Mouse (Mus musculus): ENCODE results near the gene Asb16. TPM values are rescaled to one million over a fixed set of nuclear protein-coding genes. Genes with fewer than 3 reads are reported as not detected.

Gene Asb16
- polyA plus RNA-seq, 1 experiment from 2014 or later = 0.13 TPM

- H3K9me3 ChIP-seq = no peaks in the 10 kb centered on the region
- H3K27me3 ChIP-seq = no peaks in the 10 kb centered on the region
- peak overlapping the region; percentile 96 for H3K4me2 ChIP-seq
- H3K27ac ChIP-seq (replicated peaks) = peak overlapping the region; percentile 99
- H3K36me3 ChIP-seq = peaks cover 23% of the 10 kb centered on the region
- 0 out of 2 replicates have a peak, but pooled peaks have one; percentile 4 for ATAC-seq (ENCODE audit: low FRiP score, low read depth)
- whole genome bisulfite sequencing = under 1% methylated on average over 53 of the region's 87 CpGs
- peaks cover 25% of the 10 kb centered on the region for H3K4me1 ChIP-seq (replicated peaks)
- peak overlapping the region; percentile 72 for H3K4me3 ChIP-seq
- H3K9ac ChIP-seq = peak overlapping the region; percentile 92
These were observed 48.9 kb downstream of the Asb16 start for GRCm38 (mm10) chr11:102317298-102317900.

- peaks cover 16% of the 10 kb centered on the region for H3K36me3 ChIP-seq
- peaks cover 25% of the 10 kb centered on the region for H3K4me1 ChIP-seq (replicated peaks)
- no peaks in the 10 kb centered on the region for H3K27me3 ChIP-seq
- peak; percentile 31 for ATAC-seq (ENCODE audit: low FRiP score, low read depth)
- H3K27ac ChIP-seq (replicated peaks) = peak overlapping the region; percentile 99
- H3K4me3 ChIP-seq = peak overlapping the region; percentile 72
- WGBS = under 1% methylated on average over 35 of the region's 77 CpGs
- peak overlapping the region; percentile 92 for H3K9ac ChIP-seq
- peak overlapping the region; percentile 96 for H3K4me2 ChIP-seq
- no peaks in the 10 kb centered on the region for H3K9me3 ChIP-seq
These were observed 49.5 kb downstream of the Asb16 start for GRCm38 (mm10) chr11:102317901-102318575.

- Histone ChIP-seq H3K9ac (peak overlapping the region; percentile 92), H3K27ac (replicated peaks) (peak overlapping the region; percentile 99), H3K4me3 (peak overlapping the region; percentile 72), H3K4me2 (peak overlapping the region; percentile 96), H3K36me3 (peaks cover 10% of the 10 kb centered on the region), H3K9me3 (no peaks in the 10 kb centered on the region), H3K27me3 (no peaks in the 10 kb centered on the region), H3K4me1 (replicated peaks) (peaks cover 25% of the 10 kb centered on the region)
- ATAC-seq (ENCODE audit: low FRiP score, low read depth) = no peak
- under 1% methylated on average over 72 of the region's 84 CpGs for WGBS
These were observed 50.2 kb downstream of the Asb16 start for GRCm38 (mm10) chr11:102318576-102319409.

GRCm38 (mm10) chr11:102319410-102319792 lies 50.9 kb downstream of the Asb16 start, which contains the start of gene Ubtf:
TSS of gene Ubtf (minus strand) at chr11:102319742.
- peak; percentile 17 for ATAC-seq (ENCODE audit: low FRiP score, low read depth)
- no peaks in the 10 kb centered on the region for H3K27me3 ChIP-seq
- H3K9ac ChIP-seq = peak within 1 kb of the TSS; percentile 92
- H3K27ac ChIP-seq (replicated peaks) = peak within 1 kb of the TSS; percentile 99
- peak within 1 kb of the TSS; percentile 72 for H3K4me3 ChIP-seq
- peak within 1 kb of the TSS; percentile 96 for H3K4me2 ChIP-seq
- H3K4me1 ChIP-seq (replicated peaks) = peaks cover 25% of the 10 kb centered on the region
- peaks cover 3% of the 10 kb centered on the region; the same call in 1 of the 2 replicates for H3K36me3 ChIP-seq
- WGBS = 0% methylated on average over 24 of the region's 25 CpGs
- H3K9me3 ChIP-seq = no peaks in the 10 kb centered on the region

GRCm38 (mm10) chr11:102319941-102320685 lies 51.6 kb downstream of the Asb16 start:
- no peaks in the 10 kb centered on the region for H3K27me3 ChIP-seq
- ATAC-seq (ENCODE audit: low FRiP score, low read depth) = peak; percentile 65; the same call in 1 of the 2 replicates
- H3K9me3 ChIP-seq = no peaks in the 10 kb centered on the region
- H3K4me1 ChIP-seq (replicated peaks) = peaks cover 25% of the 10 kb centered on the region
- peak overlapping the region; percentile 72 for H3K4me3 ChIP-seq
- under 1% methylated on average over 38 of the region's 38 CpGs for WGBS
- no peaks in the 10 kb centered on the region for H3K36me3 ChIP-seq
- H3K9ac ChIP-seq = peak overlapping the region; percentile 92
- H3K4me2 ChIP-seq = peak overlapping the region; percentile 96
- H3K27ac ChIP-seq (replicated peaks) = peak overlapping the region; percentile 99

GRCm38 (mm10) chr11:102320686-102321005 lies 52.1 kb downstream of the Asb16 start:
- peak overlapping the region; percentile 99 for H3K27ac ChIP-seq (replicated peaks)
- no peaks in the 10 kb centered on the region for H3K27me3 ChIP-seq
- H3K4me1 ChIP-seq (replicated peaks) = peaks cover 21% of the 10 kb centered on the region
- H3K36me3 ChIP-seq = no peaks in the 10 kb centered on the region
- H3K9ac ChIP-seq = peak overlapping the region; percentile 62
- ATAC-seq (ENCODE audit: low FRiP score, low read depth) = peak; percentile 16; the same call in 1 of the 2 replicates
- 4% methylated on average over 10 of the region's 10 CpGs for WGBS
- peak overlapping the region; percentile 72 for H3K4me3 ChIP-seq
- peak overlapping the region; percentile 96 for H3K4me2 ChIP-seq
- H3K9me3 ChIP-seq = no peaks in the 10 kb centered on the region

- ATAC-seq (ENCODE audit: low FRiP score, low read depth) = no peak
- H3K9me3 ChIP-seq = no peaks in the 10 kb centered on the region
- H3K9ac ChIP-seq = no peak overlapping the region
- WGBS = 80% methylated on average over 6 of the region's 6 CpGs
- H3K4me1 ChIP-seq (replicated peaks) = peaks cover 12% of the 10 kb centered on the region
- no peaks in the 10 kb centered on the region for H3K36me3 ChIP-seq
- H3K27me3 ChIP-seq = no peaks in the 10 kb centered on the region
- H3K27ac ChIP-seq (replicated peaks) = no peak overlapping the region
- no peak overlapping the region for H3K4me3 ChIP-seq
- H3K4me2 ChIP-seq = no peak overlapping the region
These were observed 53.4 kb downstream of the Asb16 start for GRCm38 (mm10) chr11:102321931-102322330.

GRCm38 (mm10) chr11:102323516-102323915 lies 55.0 kb downstream of the Asb16 start:
- ATAC-seq (ENCODE audit: low FRiP score, low read depth) = no peak
- Histone ChIP-seq H3K9ac (no peak overlapping the region), H3K27me3 (no peaks in the 10 kb centered on the region), H3K9me3 (no peaks in the 10 kb centered on the region), H3K4me3 (no peak overlapping the region), H3K4me2 (no peak overlapping the region), H3K27ac (replicated peaks) (no peak overlapping the region), H3K36me3 (no peaks in the 10 kb centered on the region), H3K4me1 (replicated peaks) (peaks cover 12% of the 10 kb centered on the region)
- WGBS = 92% methylated on average over 1 of the region's 1 CpGs

- ATAC-seq (ENCODE audit: low FRiP score, low read depth) = no peak
- Histone ChIP-seq H3K4me2 (no peak overlapping the region), H3K4me1 (replicated peaks) (no peaks in the 10 kb centered on the region), H3K9ac (no peak overlapping the region), H3K9me3 (no peaks in the 10 kb centered on the region), H3K4me3 (no peak overlapping the region), H3K36me3 (no peaks in the 10 kb centered on the region), H3K27ac (replicated peaks) (no peak overlapping the region), H3K27me3 (no peaks in the 10 kb centered on the region)
- 65% methylated on average over 5 of the region's 5 CpGs for WGBS
These were observed 58.7 kb downstream of the Asb16 start for GRCm38 (mm10) chr11:102327250-102327649.

- 81% methylated on average over 7 of the region's 7 CpGs for WGBS
- Histone ChIP-seq H3K4me1 (replicated peaks) (no peaks in the 10 kb centered on the region), H3K4me3 (no peak overlapping the region), H3K27ac (replicated peaks) (no peak overlapping the region), H3K4me2 (no peak overlapping the region), H3K36me3 (no peaks in the 10 kb centered on the region), H3K9me3 (no peaks in the 10 kb centered on the region), H3K27me3 (no peaks in the 10 kb centered on the region), H3K9ac (no peak overlapping the region)
- ATAC-seq (ENCODE audit: low FRiP score, low read depth) = no peak
These were observed 59.3 kb downstream of the Asb16 start for GRCm38 (mm10) chr11:102327839-102328238.
